Mouse (Mus musculus): Measurements from ENCODE around the gene Gmcl1. TPM values are rescaled to one million over a fixed set of nuclear protein-coding genes. Genes with fewer than 3 reads are reported as not detected.

Gene Gmcl1
- polyA plus RNA-seq, 1 experiment from 2014 or later, result 33.8 TPM

DNA sequence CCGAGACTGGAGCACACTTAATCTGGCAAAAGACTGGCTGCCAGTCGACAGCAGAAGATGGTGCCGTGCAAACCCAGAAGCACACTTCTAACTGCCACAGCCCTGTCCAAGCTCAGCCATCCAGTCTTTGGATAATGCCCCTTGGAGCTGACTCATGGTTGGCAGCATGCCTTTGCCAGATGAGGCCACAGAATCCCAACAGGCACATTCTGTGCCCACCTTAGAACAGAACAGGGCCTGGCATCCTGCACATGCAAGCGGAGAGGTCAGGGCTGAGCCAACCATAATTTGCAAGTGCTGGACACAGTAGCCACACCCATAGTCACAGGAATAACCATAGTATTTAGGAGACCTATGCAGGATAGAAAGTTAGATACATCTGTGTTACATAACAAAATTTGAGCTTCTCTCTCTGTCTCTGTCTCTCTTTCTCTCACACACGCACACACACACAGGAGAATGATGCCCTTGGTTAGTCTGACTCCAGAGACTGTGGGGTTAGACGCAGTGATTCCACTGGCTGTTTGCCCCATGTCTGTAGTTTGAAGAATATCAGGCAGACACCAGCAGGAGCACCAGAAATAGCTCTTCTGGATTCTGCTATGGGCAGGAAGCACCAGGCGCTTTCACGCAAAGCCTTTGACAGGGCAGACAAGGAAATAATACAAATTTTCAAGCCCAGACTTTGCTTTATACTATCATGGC lies 43.0 kb upstream of the Gmcl1 start:
- DNase-seq (no peak), ATAC-seq (ENCODE audit: insufficient read depth) (no peak)
- Histone ChIP-seq H3K4me3 (ENCODE audit: low read depth, low read length) (no peak overlapping the region), H3K9me3 (ENCODE audit: low read depth, low read length) (no peaks in the 10 kb centered on the region), H3K4me1 (ENCODE audit: insufficient read depth) (no peaks in the 10 kb centered on the region), H3K9ac (no peak overlapping the region), H3K27ac (ENCODE audit: low read depth) (no peak overlapping the region), H3K36me3 (ENCODE audit: insufficient read depth) (no peaks in the 10 kb centered on the region), H3K4me2 (no peak overlapping the region), H3K27me3 (ENCODE audit: insufficient read depth, low read length) (no peaks in the 10 kb centered on the region)
- no peak for TF ChIP-seq CTCF (IDR thresholded peaks at IDR 0.05; ENCODE audit: low read depth)
- WGBS, result 78% methylated on average over 8 of the region's 8 CpGs

DNA sequence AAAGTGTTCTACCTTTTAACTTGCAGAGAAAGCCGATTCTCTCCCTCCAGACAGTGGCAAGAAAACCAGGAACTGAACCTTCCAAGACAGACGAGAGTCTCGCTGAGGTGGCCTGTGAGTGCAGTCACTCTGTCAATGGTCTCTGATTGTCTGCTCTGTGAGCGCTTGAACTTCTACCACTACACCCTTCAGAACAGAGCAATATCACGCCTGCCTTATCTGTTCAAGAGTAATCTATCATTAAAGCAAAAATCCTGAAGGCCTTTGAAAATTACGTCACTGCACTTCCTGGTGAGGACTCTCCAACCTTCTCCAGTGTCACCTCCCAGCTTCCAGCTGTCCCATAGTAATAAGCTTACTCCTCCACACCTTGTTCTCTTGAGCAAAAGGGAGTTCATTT lies 41.8 kb upstream of the Gmcl1 start:
- no peak for TF ChIP-seq CTCF (IDR thresholded peaks at IDR 0.05; ENCODE audit: low read depth)
- no peak overlapping the region for H3K4me3 ChIP-seq (ENCODE audit: low read depth, low read length)
- H3K36me3 ChIP-seq (ENCODE audit: insufficient read depth), result no peaks in the 10 kb centered on the region
- H3K4me2 ChIP-seq, result no peak overlapping the region
- no peaks in the 10 kb centered on the region for H3K27me3 ChIP-seq (ENCODE audit: insufficient read depth, low read length)
- H3K9ac ChIP-seq, result no peak overlapping the region
- H3K4me1 ChIP-seq (ENCODE audit: insufficient read depth), result no peaks in the 10 kb centered on the region
- H3K27ac ChIP-seq (ENCODE audit: low read depth), result no peak overlapping the region
- 43% methylated on average over 6 of the region's 6 CpGs for WGBS
- H3K9me3 ChIP-seq (ENCODE audit: low read depth, low read length), result no peaks in the 10 kb centered on the region
- ATAC-seq (ENCODE audit: insufficient read depth) (no peak), DNase-seq (no peak)

DNA sequence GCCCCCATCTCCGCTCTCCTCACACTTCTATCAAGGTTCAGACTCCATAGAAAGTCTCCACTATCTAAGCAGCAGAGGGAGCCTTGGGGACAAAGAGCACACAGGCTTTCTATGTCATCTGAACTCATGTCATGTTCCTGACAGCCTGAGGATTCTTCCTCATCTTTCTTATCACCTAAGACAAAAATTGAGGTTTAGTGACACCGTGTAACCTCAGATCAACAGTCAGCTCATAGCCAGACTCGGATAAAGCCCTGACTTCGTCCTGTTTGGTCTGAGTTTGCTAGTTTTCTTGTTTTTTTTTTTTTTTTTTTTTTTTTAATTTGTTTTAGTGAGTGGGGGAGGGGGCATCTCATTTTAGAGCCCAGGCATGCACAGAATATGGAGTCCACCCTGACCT lies 40.6 kb upstream of the Gmcl1 start:
- TF ChIP-seq CTCF (IDR thresholded peaks at IDR 0.05; ENCODE audit: low read depth), result no peak
- Histone ChIP-seq H3K36me3 (ENCODE audit: insufficient read depth) (no peaks in the 10 kb centered on the region), H3K27ac (ENCODE audit: low read depth) (no peak overlapping the region), H3K9me3 (ENCODE audit: low read depth, low read length) (no peaks in the 10 kb centered on the region), H3K9ac (no peak overlapping the region), H3K27me3 (ENCODE audit: insufficient read depth, low read length) (no peaks in the 10 kb centered on the region), H3K4me3 (ENCODE audit: low read depth, low read length) (no peak overlapping the region), H3K4me2 (no peak overlapping the region), H3K4me1 (ENCODE audit: insufficient read depth) (no peaks in the 10 kb centered on the region)
- DNase-seq, result no peak
- no peak for ATAC-seq (ENCODE audit: insufficient read depth)
- 65% methylated on average over 4 of the region's 4 CpGs for WGBS

DNA sequence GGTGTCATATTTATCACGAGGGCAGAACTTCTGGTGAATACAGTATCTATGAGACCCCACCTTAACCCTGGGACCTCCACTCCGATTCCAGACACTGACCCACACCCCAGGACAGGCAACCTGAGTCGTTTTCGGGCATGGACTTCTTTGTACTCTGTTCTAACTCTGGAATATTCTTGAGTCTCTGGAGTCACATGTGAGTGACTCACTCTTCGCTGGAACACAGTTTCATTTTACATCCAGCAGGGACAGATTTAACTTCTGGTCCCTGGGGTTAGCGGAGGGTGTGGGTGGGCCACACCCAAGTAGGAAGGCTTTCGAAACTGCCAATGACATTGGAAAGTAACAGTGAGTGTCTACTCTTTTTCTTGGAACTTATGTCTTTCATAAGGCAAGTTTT lies 39.4 kb upstream of the Gmcl1 start:
- ATAC-seq (ENCODE audit: insufficient read depth) (no peak), DNase-seq (no peak)
- Histone ChIP-seq H3K36me3 (ENCODE audit: insufficient read depth) (no peaks in the 10 kb centered on the region), H3K27me3 (ENCODE audit: insufficient read depth, low read length) (no peaks in the 10 kb centered on the region), H3K9ac (no peak overlapping the region), H3K9me3 (ENCODE audit: low read depth, low read length) (no peaks in the 10 kb centered on the region), H3K4me1 (ENCODE audit: insufficient read depth) (no peaks in the 10 kb centered on the region), H3K4me2 (no peak overlapping the region), H3K4me3 (ENCODE audit: low read depth, low read length) (no peak overlapping the region), H3K27ac (ENCODE audit: low read depth) (no peak overlapping the region)
- no peak for TF ChIP-seq CTCF (IDR thresholded peaks at IDR 0.05; ENCODE audit: low read depth)
- 71% methylated on average over 7 of the region's 7 CpGs for WGBS

DNA sequence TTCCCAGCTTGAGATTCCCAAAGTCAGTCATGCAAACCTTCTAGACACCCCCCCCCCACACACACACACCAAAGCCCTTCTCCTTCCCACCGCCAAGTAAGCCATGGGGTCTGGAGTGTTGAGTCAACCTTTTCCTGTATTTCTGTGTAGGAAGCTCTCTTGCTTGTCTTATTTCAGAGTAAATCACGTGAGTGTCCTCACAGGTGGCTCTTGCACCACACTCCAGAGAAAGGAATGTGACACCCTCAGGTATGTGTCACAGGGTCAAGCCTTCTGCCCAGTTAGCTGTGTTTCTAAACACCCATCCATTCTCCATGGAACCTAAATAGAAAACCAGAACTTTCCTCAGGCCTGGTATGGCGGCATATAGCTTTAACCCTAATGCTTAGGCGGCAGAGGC lies 35.8 kb upstream of the Gmcl1 start:
- no peak for DNase-seq

DNA sequence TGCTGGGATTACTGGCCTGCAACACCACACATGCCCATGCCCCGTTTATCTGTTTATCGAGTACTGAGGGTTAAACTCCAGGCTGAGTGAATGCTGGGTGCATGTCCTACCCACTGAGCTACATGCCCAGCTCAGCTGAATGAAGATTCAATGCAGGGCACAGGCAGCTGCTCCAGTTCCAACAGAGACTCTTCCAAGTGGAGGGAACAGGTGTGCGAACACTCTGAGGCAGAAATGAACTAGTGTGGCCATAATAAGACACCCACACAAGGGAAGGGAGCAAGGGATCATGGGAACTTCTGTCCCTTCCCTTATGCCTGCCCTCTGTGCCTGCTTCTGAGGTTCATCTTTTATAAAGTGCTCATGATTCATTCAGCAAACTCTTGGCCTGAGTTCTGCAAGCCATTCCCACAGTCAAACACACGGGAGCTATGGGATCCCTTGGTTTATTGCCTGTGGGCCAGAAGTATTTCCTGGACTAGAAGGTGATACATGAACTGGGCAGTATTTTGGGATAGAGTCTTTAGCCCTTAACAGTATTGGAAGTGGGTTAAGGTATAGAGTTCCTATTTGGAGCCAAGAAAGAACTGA lies 35.1 kb upstream of the Gmcl1 start:
- ATAC-seq (ENCODE audit: insufficient read depth), result no peak
- H3K9ac ChIP-seq, result no peak overlapping the region
- WGBS, result 66% methylated on average over 4 of the region's 4 CpGs
- no peak for TF ChIP-seq CTCF (IDR thresholded peaks at IDR 0.05; ENCODE audit: low read depth)
- no peaks in the 10 kb centered on the region for H3K9me3 ChIP-seq (ENCODE audit: low read depth, low read length)
- no peak for DNase-seq
- no peak overlapping the region for H3K4me2 ChIP-seq
- H3K36me3 ChIP-seq (ENCODE audit: insufficient read depth), result no peaks in the 10 kb centered on the region
- no peaks in the 10 kb centered on the region for H3K27me3 ChIP-seq (ENCODE audit: insufficient read depth, low read length)
- H3K4me3 ChIP-seq (ENCODE audit: low read depth, low read length), result no peak overlapping the region
- no peaks in the 10 kb centered on the region for H3K4me1 ChIP-seq (ENCODE audit: insufficient read depth)
- H3K27ac ChIP-seq (ENCODE audit: low read depth), result no peak overlapping the region

More for the DNA sequence above, 35.8 kb upstream of the Gmcl1 start:
- TF ChIP-seq CTCF (IDR thresholded peaks at IDR 0.05; ENCODE audit: low read depth), result no peak
- no peaks in the 10 kb centered on the region for H3K27me3 ChIP-seq (ENCODE audit: insufficient read depth, low read length)
- H3K9me3 ChIP-seq (ENCODE audit: low read depth, low read length), result no peaks in the 10 kb centered on the region
- no peak overlapping the region for H3K4me3 ChIP-seq (ENCODE audit: low read depth, low read length)
- 67% methylated on average over 4 of the region's 4 CpGs for WGBS
- ATAC-seq (ENCODE audit: insufficient read depth), result no peak
- H3K4me2 ChIP-seq, result no peak overlapping the region
- no peaks in the 10 kb centered on the region for H3K36me3 ChIP-seq (ENCODE audit: insufficient read depth)
- H3K9ac ChIP-seq, result no peak overlapping the region
- no peak overlapping the region for H3K27ac ChIP-seq (ENCODE audit: low read depth)
- no peaks in the 10 kb centered on the region for H3K4me1 ChIP-seq (ENCODE audit: insufficient read depth)

DNA sequence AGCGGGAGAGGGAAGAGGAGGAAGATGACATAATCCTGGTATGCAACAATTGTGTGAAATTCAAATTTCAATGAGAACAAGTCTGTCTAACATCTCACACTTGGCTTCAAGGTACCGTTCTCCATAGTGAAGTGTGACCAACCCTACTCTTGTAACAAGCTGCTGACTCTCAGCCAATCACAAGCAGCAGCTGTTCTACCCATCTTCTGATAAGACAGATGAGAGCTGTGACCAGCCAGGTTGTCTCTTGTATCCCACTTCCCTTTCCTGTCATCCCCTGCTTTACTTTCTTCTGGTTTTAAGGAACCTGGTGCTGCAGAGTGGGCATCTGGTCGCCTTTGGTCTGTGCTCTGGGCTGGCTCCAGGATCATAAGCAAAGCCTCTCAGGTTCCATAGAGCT lies 34.3 kb upstream of the Gmcl1 start:
- Histone ChIP-seq H3K27ac (ENCODE audit: low read depth) (no peak overlapping the region), H3K27me3 (ENCODE audit: insufficient read depth, low read length) (no peaks in the 10 kb centered on the region), H3K36me3 (ENCODE audit: insufficient read depth) (no peaks in the 10 kb centered on the region), H3K4me1 (ENCODE audit: insufficient read depth) (no peaks in the 10 kb centered on the region), H3K9me3 (ENCODE audit: low read depth, low read length) (no peaks in the 10 kb centered on the region), H3K4me2 (no peak overlapping the region), H3K4me3 (ENCODE audit: low read depth, low read length) (no peak overlapping the region), H3K9ac (no peak overlapping the region)
- DNase-seq, result no peak
- 61% methylated on average over 3 of the region's 3 CpGs for WGBS
- ATAC-seq (ENCODE audit: insufficient read depth), result no peak
- TF ChIP-seq CTCF (IDR thresholded peaks at IDR 0.05; ENCODE audit: low read depth), result no peak
